Mouse (Mus musculus) mouse trophoblast stem cell (cell line): ENCODE measurements around the gene Polr1d.

Experiments used
- in situ Hi-C, 2 experiments: fragments of 300-500 bp; cut with MseI, MboI; formaldehyde crosslinking; loops; 2 replicates in 1 of 2; 3 replicates in 1 of 2; pipeline ENCODE4 v1.15.1; 2025

The Polr1d gene

GRCm38 (mm10) chr5:147086816-147087215 lies 10.0 kb downstream of the Polr1d start:
- in situ Hi-C loops: no loop called here

- in situ Hi-C loops: no loop called here
These were observed 13.0 kb downstream of the Polr1d start for GRCm38 (mm10) chr5:147089836-147090235.

GRCm38 (mm10) chr5:147090256-147090963 lies 13.6 kb downstream of the Polr1d start:
- in situ Hi-C loops: no loop called here

- in situ Hi-C loops: no loop called here
These were observed 15.6 kb downstream of the Polr1d start for GRCm38 (mm10) chr5:147092448-147092847.

GRCm38 (mm10) chr5:147094296-147094695 lies 17.4 kb downstream of the Polr1d start:
- in situ Hi-C loops: no loop called here

- in situ Hi-C loops: no loop called here
These were observed 19.7 kb downstream of the Polr1d start for GRCm38 (mm10) chr5:147096586-147096985.

GRCm38 (mm10) chr5:147098667-147099066 lies 21.8 kb downstream of the Polr1d start:
- in situ Hi-C loops: no loop called here

GRCm38 (mm10) chr5:147100180-147100579 lies 23.3 kb downstream of the Polr1d start:
- in situ Hi-C loops: no loop called here

GRCm38 (mm10) chr5:147102295-147102694 lies 25.4 kb downstream of the Polr1d start:
- in situ Hi-C loops: no loop called here

GRCm38 (mm10) chr5:147107276-147107675 lies 30.4 kb downstream of the Polr1d start:
- in situ Hi-C loops: no loop called here

GRCm38 (mm10) chr5:147108861-147109591 lies 32.2 kb downstream of the Polr1d start:
- in situ Hi-C loops: no loop called here

- in situ Hi-C loops: no loop called here
These were observed 37.9 kb downstream of the Polr1d start for GRCm38 (mm10) chr5:147114738-147115137.

- in situ Hi-C loops: no loop called here
These were observed 38.8 kb downstream of the Polr1d start for GRCm38 (mm10) chr5:147115631-147116030.

- in situ Hi-C loops: no loop called here
These were observed 40.2 kb downstream of the Polr1d start for GRCm38 (mm10) chr5:147117027-147117426.

- in situ Hi-C loops: loop anchor here in 1 of 2 experiments (5.0 kb wide), 1 partner anchor 106 kb away; no protein-coding TSS in a partner anchor
These were observed 44.3 kb downstream of the Polr1d start for GRCm38 (mm10) chr5:147121146-147121545.

GRCm38 (mm10) chr5:147124794-147125193 lies 47.9 kb downstream of the Polr1d start:
- in situ Hi-C loops: loop anchor here in 1 of 2 experiments (5.0 kb wide), 1 partner anchor 103 kb away; no protein-coding TSS in a partner anchor

- in situ Hi-C loops: no loop called here
These were observed 48.8 kb downstream of the Polr1d start for GRCm38 (mm10) chr5:147125542-147126185.

- in situ Hi-C loops: no loop called here
These were observed 51.0 kb downstream of the Polr1d start for GRCm38 (mm10) chr5:147127860-147128259.

- in situ Hi-C loops: no loop called here
These were observed 52.6 kb downstream of the Polr1d start for GRCm38 (mm10) chr5:147129484-147129883.

- in situ Hi-C loops: no loop called here
These were observed 55.1 kb downstream of the Polr1d start for GRCm38 (mm10) chr5:147131912-147132311.

- in situ Hi-C loops: no loop called here
These were observed 56.8 kb downstream of the Polr1d start for GRCm38 (mm10) chr5:147133662-147134061.

- in situ Hi-C loops: no loop called here
These were observed 57.7 kb downstream of the Polr1d start for GRCm38 (mm10) chr5:147134341-147135088.
